Mouse (Mus musculus) pancreas, adult 10 weeks (tissue): ENCODE results near the gene Scnn1a. TPM values are rescaled to one million over a fixed set of nuclear protein-coding genes. Genes with fewer than 3 reads are reported as not detected.

Source experiments
- polyA plus RNA-seq: library from polyadenylated mRNA; stranded (reverse); fragments of 350-450 nt; fragmentation: Illumina TruSeq; extraction: RNeasy Lipid Tissue Mini Kit (QIAGEN cat#74804); gene quantifications from one replicate; pipeline ENCODE4 v1.2.3, GENCODE M21; 2015; ENCODE audit warnings: low read depth, low replicate concordance; ENCODE audit not compliant: insufficient read depth

Gene Scnn1a
- polyA plus RNA-seq = 1.4 TPM

DNA sequence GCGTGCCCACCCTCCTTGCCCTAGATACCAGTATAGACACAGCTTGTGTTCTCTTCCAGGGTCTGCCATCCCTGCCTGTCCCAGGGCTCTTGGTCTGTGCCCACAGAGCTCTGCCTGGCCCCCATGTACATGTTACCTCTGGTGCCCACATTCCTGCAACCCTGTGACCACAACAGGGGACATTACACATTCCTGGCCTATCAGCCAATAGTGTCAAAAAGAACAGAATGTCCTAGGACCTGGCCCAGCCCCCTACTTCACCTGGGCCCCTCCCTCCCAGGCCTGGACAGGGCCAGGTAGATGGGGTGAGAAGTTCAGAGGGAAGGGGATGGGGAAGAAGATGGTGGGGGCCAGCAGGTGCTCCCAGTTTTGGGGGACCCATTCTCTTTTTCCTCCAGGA, at the start of gene Scnn1a:
Scnn1a (plus strand) TSS at position 337 of the 400 bp plus-strand sequence.

DNA sequence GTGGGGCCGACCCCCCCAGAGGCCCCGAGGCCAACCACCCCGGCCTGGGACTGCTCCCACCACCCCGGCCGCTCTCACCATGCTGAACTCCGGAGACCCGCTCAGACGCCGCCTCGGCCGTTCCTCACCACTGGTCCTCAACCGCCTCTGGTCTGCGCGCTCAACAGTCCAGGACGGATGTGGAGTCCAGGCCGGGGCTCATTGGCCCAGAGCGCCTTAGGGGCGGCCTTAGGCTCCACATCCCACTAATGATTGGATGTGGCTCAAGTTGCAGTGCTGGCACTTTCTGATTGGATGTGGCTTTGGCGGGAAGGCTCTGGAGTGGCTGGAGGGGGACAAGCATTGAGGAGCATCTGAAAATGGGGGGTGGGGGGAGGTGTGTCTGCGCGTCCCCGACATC, 34.6 kb upstream of the Scnn1a start, which contains the start of gene Tuba3a:
Tuba3a (minus strand) TSS at position 153 of the 400 bp plus-strand sequence.

DNA sequence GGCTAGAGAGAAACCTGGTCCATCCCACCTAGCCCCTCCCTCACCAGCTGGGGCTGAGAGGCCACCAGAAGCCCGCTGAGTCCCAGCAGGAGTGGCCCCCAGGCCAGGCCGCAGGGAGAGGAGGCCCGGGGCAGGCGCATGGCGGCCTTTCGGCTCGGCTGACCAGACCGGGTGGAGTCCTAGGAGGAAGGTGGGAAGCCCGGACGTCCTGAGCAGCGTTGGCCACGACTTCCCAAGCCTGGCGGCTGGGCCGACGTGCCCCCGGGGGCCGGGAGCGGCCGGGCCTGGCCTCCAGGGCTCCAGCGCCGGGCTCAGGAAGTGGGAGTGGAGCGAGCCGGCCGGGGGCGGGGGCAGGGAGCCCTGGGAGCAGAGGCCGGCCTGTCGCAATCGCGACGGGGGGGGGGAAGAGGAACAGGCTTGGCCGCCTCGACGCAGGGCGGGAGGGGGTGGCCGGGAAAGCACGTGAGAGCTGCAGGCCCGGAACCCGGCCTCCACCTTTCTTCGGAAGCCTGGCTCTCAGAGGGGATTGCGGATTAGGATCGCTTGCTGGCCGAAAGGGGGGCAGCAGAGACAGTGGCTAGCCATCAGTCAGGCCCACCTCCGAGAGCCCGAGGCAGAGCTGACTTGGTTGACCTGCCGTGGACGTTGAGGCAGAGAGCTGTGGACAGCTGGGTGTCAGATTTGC, 6.8 kb upstream of the Scnn1a start, which contains the start of gene Ltbr:
Ltbr (minus strand) TSS at position 340 of the 685 bp plus-strand sequence.

DNA sequence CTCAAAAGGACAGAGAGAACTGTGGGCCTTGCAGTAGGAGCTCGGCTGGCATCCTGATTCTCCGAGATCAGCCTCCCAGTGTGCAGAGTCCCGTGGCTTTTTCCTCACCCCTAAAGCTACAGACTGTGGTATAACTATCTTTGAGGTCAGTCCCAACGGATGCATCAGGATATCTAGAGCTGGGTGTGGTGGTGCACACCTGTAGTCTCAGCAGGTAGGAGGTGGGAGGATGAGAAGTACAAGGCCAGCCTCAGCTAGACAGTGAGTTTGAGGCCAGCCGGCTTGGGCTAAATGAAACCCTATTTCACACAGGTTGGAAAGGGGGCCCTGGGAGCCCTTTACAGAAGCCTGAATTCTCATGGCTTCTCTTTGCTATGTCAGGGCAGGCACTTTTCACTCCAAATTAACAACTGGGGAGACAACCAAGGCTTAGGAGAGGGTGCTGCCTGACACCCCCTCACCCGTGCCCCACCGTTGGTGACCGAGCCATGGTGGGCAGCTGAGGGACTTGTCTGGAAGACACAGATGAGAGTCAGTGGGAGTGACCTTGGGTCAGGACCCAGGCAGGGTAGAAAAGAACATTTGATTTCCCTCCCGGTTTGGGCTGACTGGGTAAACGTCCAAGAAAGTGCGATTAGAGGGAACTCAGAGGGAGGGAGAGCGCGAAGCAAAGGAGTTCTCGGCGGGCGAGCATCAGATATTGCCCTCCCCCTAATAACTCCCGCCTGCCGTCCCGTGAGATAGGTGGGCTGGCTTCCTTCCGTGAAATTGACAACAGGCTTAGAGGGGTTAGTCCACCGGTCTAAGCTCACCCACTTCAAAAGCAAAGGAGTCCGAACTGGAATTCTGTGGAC, 28.5 kb downstream of the Scnn1a start, which contains the start of gene Tnfrsf1a:
Tnfrsf1a (plus strand) TSS at position 642 of the 854 bp plus-strand sequence.

DNA sequence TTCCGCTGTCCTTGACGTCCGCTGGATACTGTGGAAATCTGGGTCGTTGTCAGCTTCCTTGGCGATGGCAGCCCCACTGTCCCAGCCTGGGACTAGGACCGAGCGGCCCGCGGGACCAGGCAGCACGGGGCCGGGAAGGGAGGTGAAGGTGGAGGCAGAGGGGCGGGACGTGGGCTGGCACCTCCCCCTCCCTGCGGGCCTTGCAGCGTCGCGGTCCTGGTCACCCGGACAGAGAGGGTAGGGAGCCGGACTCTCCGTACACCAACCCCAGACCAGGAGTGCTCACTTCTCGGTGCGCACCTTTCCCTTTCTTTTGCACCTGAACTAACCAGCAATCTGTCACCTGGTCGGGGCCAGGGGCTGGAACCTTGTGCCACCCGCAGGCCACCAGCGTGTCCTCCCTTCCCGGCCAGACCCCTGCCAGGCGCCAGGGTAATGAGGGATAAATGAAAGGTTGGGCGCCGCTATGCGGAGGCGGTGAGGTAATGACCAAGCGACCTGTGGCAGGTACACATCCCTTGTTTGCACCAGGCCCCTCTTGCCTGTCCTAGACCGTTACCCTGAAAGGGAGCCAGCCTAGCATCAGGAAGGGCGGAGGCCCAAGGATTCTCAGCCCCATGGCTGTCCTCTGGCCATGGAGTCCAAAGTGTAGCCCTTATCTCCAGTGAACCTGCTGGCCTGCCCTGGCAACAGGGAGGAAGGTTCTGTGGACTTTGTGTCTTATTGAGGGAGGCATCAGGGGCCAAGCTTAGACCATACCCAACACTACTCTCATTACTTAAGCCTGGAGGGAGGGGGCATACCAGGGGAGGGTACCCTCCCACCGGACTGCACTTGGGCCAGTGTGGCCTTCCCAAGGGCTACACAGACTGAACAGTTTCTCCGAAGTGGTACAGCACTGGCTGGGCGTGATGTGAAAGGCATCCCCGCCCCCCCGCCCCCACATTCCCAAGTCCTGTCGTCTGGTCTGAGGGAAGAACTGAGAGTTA, 60.2 kb downstream of the Scnn1a start, which contains the start of gene Plekhg6:
Plekhg6 (minus strand) TSS at position 422 of the 989 bp plus-strand sequence.

Other genes with a start within 250 kb of the Scnn1a start
- 21.1 TPM for gene Chd4, start 224.7 kb upstream of the Scnn1a start, polyA plus RNA-seq
- gene Nop2, start 188.8 kb upstream of the Scnn1a start, polyA plus RNA-seq = 5.7 TPM
- 7.2 TPM for gene Iffo1, start 175.4 kb upstream of the Scnn1a start, polyA plus RNA-seq
- 116 TPM for gene Gapdh, start 154.2 kb upstream of the Scnn1a start, polyA plus RNA-seq
- 11.3 TPM for gene Ncapd2, start 129.0 kb upstream of the Scnn1a start, polyA plus RNA-seq
- gene Mrpl51, start 128.9 kb upstream of the Scnn1a start, polyA plus RNA-seq = 27.0 TPM
- gene Vamp1, start 105.1 kb upstream of the Scnn1a start, polyA plus RNA-seq = 4.9 TPM
- 4.7 TPM for gene Tapbpl, start 88.8 kb upstream of the Scnn1a start, polyA plus RNA-seq
- not detected for gene Cd27, start 83.6 kb upstream of the Scnn1a start, polyA plus RNA-seq
- not detected for gene Tuba3a, start 34.6 kb upstream of the Scnn1a start, polyA plus RNA-seq
- gene Ltbr, start 6.8 kb upstream of the Scnn1a start, polyA plus RNA-seq = 16.2 TPM
- 32.5 TPM for gene Tnfrsf1a, start 28.7 kb downstream of the Scnn1a start, polyA plus RNA-seq
- not detected for gene Plekhg6, start 60.1 kb downstream of the Scnn1a start, polyA plus RNA-seq
- 45.9 TPM for gene Cd9, start 174.1 kb downstream of the Scnn1a start, polyA plus RNA-seq
- 31.4 TPM for gene Vwf, start 226.1 kb downstream of the Scnn1a start, polyA plus RNA-seq